Mouse (Mus musculus) lung, adult 2 months (tissue): Measurements from ENCODE around the gene Frat2.

ENCODE experiments used
- CTCF ChIP-seq: fragments of 200-500 bp; IDR thresholded peaks from 2 replicates; pipeline ENCODE4 v1.5.1; 2011; ENCODE audit warnings: mild to moderate bottlenecking, low read length, control low read depth; ENCODE audit not compliant: insufficient read depth
- POLR2A ChIP-seq: fragments of 200-500 bp; IDR thresholded peaks from 2 replicates; pipeline ENCODE4 v1.6.1; 2011; ENCODE audit warnings: low read depth, mild to moderate bottlenecking, control low read depth, low read length, borderline replicate concordance; ENCODE audit errors: extremely low read depth

- TF ChIP-seq POLR2A: no peak
- TF ChIP-seq CTCF: no peak
Measured at GRCm38 (mm10) chr19:41894959-41895358, 47.0 kb upstream of the Frat2 start.
